ENCODE assay signal across 12 mouse cellular contexts in the genomic region with DNA sequence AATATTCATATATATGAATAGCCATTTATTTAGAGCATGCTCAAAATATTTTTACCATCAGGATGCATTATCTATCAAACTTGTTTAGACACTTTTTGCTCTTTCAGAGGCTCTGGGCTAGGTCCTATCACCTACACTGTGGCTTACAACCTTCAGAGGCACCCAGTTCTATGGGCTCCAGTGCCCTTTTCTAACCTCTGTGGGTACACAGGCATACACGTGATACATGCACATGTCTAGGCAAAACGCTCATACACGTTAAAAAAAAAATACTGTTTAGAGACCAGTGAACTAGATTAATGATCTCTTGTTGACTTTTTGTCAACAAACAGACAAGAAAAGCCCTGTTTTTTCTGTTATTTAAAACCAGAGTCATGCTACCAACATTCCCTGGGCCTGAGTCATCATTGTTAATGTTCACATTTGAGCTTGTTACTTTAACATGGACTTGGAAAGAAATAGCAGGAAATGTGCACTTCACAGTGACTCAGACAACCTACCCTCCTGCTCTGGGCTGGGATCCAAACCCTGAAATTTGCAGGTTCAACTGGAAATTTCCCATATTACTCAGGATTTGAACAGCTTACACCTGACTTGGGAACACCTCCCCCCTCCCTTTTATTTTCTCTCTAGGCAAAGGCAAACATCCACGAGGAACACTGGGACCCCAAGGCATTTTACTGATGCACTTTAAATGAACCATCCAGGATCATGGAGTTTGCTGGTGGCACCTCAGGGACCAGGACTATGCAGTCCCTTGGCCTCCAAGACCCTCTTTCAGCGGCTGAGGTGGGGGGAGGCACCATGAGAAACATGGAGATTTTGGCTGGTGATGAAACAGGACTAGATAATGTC.
DNase-seq lines count a peak whose midpoint lies in the region; ATAC-seq lines count a peak whose summit lies in the region.
"Had no signal": no experiment of that assay in that cellular context is flagged by ENCODE, and none has a peak within 500 bp of the region (broad histone marks: within the 10 kb centered on the region; RNA-seq: fewer than 3 reads in every experiment).

No protein-coding gene starts in this region.

- no peaks in the 10 kb centered on the region for H3K9me3 ChIP-seq in intestine, embryonic 15.5 days
- no peaks in the 10 kb centered on the region for H3K9me3 ChIP-seq in lung, embryonic 16.5 days (ENCODE audit: control insufficient read depth, low read length)
- H3K9me3 ChIP-seq in forebrain, embryonic 10.5 days: no peaks in the 10 kb centered on the region

- H3K4me1 ChIP-seq in intestine, embryonic 15.5 days (replicated peaks): peaks cover 9% of the 10 kb centered on the region; the same call in 1 of the 2 replicates
- peaks cover 3% of the 10 kb centered on the region; the same call in 1 of the 2 replicates for H3K4me1 ChIP-seq in lung, embryonic 16.5 days (replicated peaks; ENCODE audit: control insufficient read depth, insufficient read depth, low read length)
- H3K4me1 ChIP-seq in forebrain, embryonic 10.5 days: no peaks in the 10 kb centered on the region
- H3K4me1 ChIP-seq: megakaryocyte, embryonic 14.5 days had no signal

- no peak overlapping the region for H3K9ac ChIP-seq in intestine, embryonic 15.5 days
- no peak overlapping the region for H3K9ac ChIP-seq in lung, embryonic 16.5 days (ENCODE audit: low read length)

- no peak overlapping the region for H3K4me3 ChIP-seq in intestine, embryonic 15.5 days (replicated peaks)
- H3K4me3 ChIP-seq in lung, embryonic 16.5 days (ENCODE audit: low read length): no peak overlapping the region
- H3K4me3 ChIP-seq in forebrain, embryonic 10.5 days: no peak overlapping the region
- H3K4me3 ChIP-seq: megakaryocyte, embryonic 14.5 days had no signal

- H3K36me3 ChIP-seq in intestine, embryonic 15.5 days: no peaks in the 10 kb centered on the region
- no peaks in the 10 kb centered on the region for H3K36me3 ChIP-seq in lung, embryonic 16.5 days (ENCODE audit: control insufficient read depth, insufficient read depth, low read length)
- no peaks in the 10 kb centered on the region for H3K36me3 ChIP-seq in forebrain, embryonic 10.5 days (replicated peaks)

- WGBS in intestine, embryonic 15.5 days: 28% methylated on average over 5 of the region's 5 CpGs
- WGBS in lung, embryonic 16.5 days: 31% methylated on average over 5 of the region's 5 CpGs
- WGBS in forebrain, embryonic 10.5 days: 86% methylated on average over 5 of the region's 5 CpGs

- no peak overlapping the region for H3K4me2 ChIP-seq in intestine, embryonic 15.5 days (replicated peaks)
- H3K4me2 ChIP-seq in lung, embryonic 16.5 days (ENCODE audit: low read depth, low read length): no peak overlapping the region

- ATAC-seq in intestine, embryonic 15.5 days: peak; percentile 91
- peak; percentile 71; the same call in 1 of the 2 replicates for ATAC-seq in lung, embryonic 16.5 days (ENCODE audit: low read depth)
- no peak for ATAC-seq in erythroblast, adult 5-6 weeks (replicated peaks; ENCODE audit: low FRiP score, poor library complexity, severe bottlenecking)
- ATAC-seq: hindbrain, embryonic 16.5 days had no signal

- DNase-seq in cerebellum, postnatal 14 days: peak; percentile 35 to 42
- no peak for DNase-seq in cerebellum, adult 9-10 months
- peak; percentile 99 for DNase-seq in 3T3-L1 (ENCODE audit: low read depth, low spot score)
- no peak for DNase-seq in frontal cortex, postnatal 25 days (ENCODE audit: low spot score in 2 of 2)
- DNase-seq in forebrain, embryonic 10.5 days (ENCODE audit: extremely low spot score, low spot score): no peak
- DNase-seq: B cell, adult 2 months; retina, postnatal 1 day had no signal

- H3K27me3 ChIP-seq in intestine, embryonic 15.5 days (replicated peaks): no peaks in the 10 kb centered on the region
- no peaks in the 10 kb centered on the region for H3K27me3 ChIP-seq in lung, embryonic 16.5 days (ENCODE audit: control insufficient read depth, insufficient read depth, low read depth, low read length)
- H3K27me3 ChIP-seq in forebrain, embryonic 10.5 days (ENCODE audit: poor library complexity, severe bottlenecking): no peaks in the 10 kb centered on the region
- H3K27me3 ChIP-seq: megakaryocyte, embryonic 14.5 days had no signal

- peak overlapping the region; percentile 51 for H3K27ac ChIP-seq in intestine, embryonic 15.5 days
- H3K27ac ChIP-seq in lung, embryonic 16.5 days (ENCODE audit: low read length): peak overlapping the region; percentile 3; the same call in 1 of the 2 replicates
- no peak overlapping the region for H3K27ac ChIP-seq in forebrain, embryonic 10.5 days

Comparison
In these comparisons a context has a peak if more than half of its experiments do, and no peak if none do; other contexts are left out.
1. DNase-seq: peak in cerebellum, postnatal 14 days (2 of 2) and 3T3-L1 (single experiment); none in cerebellum, adult 9-10 months (single experiment), frontal cortex, postnatal 25 days (0 of 2) and forebrain, embryonic 10.5 days (single experiment).